Mouse (Mus musculus) leukemia stem cell, adult 10-12 weeks (primary cell): ENCODE results near the gene Atg10. TPM values are rescaled to one million over a fixed set of nuclear protein-coding genes. Genes with fewer than 3 reads are reported as not detected.

Experiments used
- polyA plus RNA-seq: library from polyadenylated mRNA; stranded (reverse); fragments of >175 nt; gene quantifications from 2 replicates; pipeline ENCODE4 v1.2.3, GENCODE M21; 2012; ENCODE audit warnings: low replicate concordance

Atg10 gene
- polyA plus RNA-seq: not detected in 2 replicates

GRCm38 (mm10) chr13:91223587-91224437 lies at the start of gene Atg10:
Atg10 (minus strand) TSS chr13:91223968.

GRCm38 (mm10) chr13:90922751-90923612 lies 300.8 kb downstream of the Atg10 start, which contains the start of gene Rps23:
Rps23 (plus strand) TSS chr13:90922958.

DNA sequence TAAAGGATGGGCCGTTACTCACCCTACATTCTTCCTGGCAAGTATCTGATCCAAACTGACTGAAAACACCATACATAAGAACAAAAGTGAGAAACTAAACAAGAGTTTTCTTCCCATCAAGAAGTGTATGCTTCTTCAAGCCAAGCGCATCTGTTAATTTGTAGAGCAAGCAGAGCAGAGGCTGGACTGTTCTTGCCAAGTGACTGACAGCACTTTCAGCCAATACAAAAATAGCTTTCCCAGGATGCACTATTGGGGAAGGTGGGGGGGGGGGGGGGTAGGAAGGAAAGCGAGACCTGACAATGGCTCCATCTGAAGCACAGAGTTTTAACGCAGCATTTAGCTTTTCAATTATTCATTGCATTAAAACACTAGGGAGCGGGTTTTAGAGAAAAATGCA lies 318.6 kb downstream of the Atg10 start, which contains the start of gene Atp6ap1l:
TSS of gene Atp6ap1l (minus strand) at position 180 of the 400 bp plus-strand sequence.

Other genes starting within 250 kb of the Atg10 start
- gene Ssbp2, start 236.3 kb upstream of the Atg10 start, polyA plus RNA-seq: 7.6 and 34.0 TPM in 2 replicates